Mouse (Mus musculus): ENCODE measurements around the gene St3gal4. TPM values are rescaled to one million over a fixed set of nuclear protein-coding genes. Genes with fewer than 3 reads are reported as not detected.
"Not testable (repeated sequence)": the region's sequence is repeated elsewhere in the genome, so short reads cannot be mapped to it uniquely, and the experiment has no call there.

Gene St3gal4
- polyA plus RNA-seq, 1 experiment: 18.4 TPM

GRCm38 (mm10) chr9:35156002-35156710 lies 37.1 kb upstream of the St3gal4 start:
- Histone ChIP-seq H3K4me1 (ENCODE audit: control insufficient read depth, insufficient read depth, low read length) (0 out of 2 replicates have a peak, but pooled peaks cover 3% of the 10 kb centered on the region), H3K4me3 (replicated peaks; ENCODE audit: extremely low read depth, low read depth, low read length) (no peak overlapping the region)
- 74% methylated on average over 5 of the region's 5 CpGs for whole genome bisulfite sequencing
- no peak for DNase-seq
- TF ChIP-seq POLR2A (IDR thresholded peaks at IDR 0.05; ENCODE audit: borderline replicate concordance, extremely low read depth, low read depth, low read length) (no peak), CTCF (IDR thresholded peaks at IDR 0.05; ENCODE audit: insufficient read depth, low read length) (no peak)

- Histone ChIP-seq H3K4me1 (ENCODE audit: control insufficient read depth, insufficient read depth, low read length) (0 out of 2 replicates have a peak, but pooled peaks cover 3% of the 10 kb centered on the region), H3K4me3 (replicated peaks; ENCODE audit: extremely low read depth, low read depth, low read length) (no peak overlapping the region)
- 87% methylated on average over 1 of the region's 1 CpGs for WGBS
- DNase-seq: no peak
- no peak for TF ChIP-seq CTCF (IDR thresholded peaks at IDR 0.05; ENCODE audit: insufficient read depth, low read length)
Observed at GRCm38 (mm10) chr9:35152923-35153322, 33.9 kb upstream of the St3gal4 start.

- not testable (repeated sequence) for DNase-seq; H3K4me1 ChIP-seq (ENCODE audit: control insufficient read depth, insufficient read depth, low read length); H3K4me3 ChIP-seq (replicated peaks; ENCODE audit: extremely low read depth, low read depth, low read length)
Observed at GRCm38 (mm10) chr9:35148822-35149221, 29.8 kb upstream of the St3gal4 start.

- not testable (repeated sequence) for H3K4me1 ChIP-seq (ENCODE audit: control insufficient read depth, insufficient read depth, low read length); H3K4me3 ChIP-seq (replicated peaks; ENCODE audit: extremely low read depth, low read depth, low read length); DNase-seq
- 97% methylated on average over 14 of the region's 14 CpGs for WGBS
Observed at GRCm38 (mm10) chr9:35147261-35147660, 28.2 kb upstream of the St3gal4 start.

- H3K4me3 ChIP-seq (replicated peaks; ENCODE audit: extremely low read depth, low read depth, low read length): no peak overlapping the region
- TF ChIP-seq POLR2A (IDR thresholded peaks at IDR 0.05; ENCODE audit: borderline replicate concordance, extremely low read depth, low read depth, low read length) (no peak), CTCF (IDR thresholded peaks at IDR 0.05; ENCODE audit: insufficient read depth, low read length) (no peak)
- DNase-seq: no peak
- no peaks in the 10 kb centered on the region for H3K4me1 ChIP-seq (ENCODE audit: control insufficient read depth, insufficient read depth, low read length)
- WGBS: 96% methylated on average over 1 of the region's 1 CpGs
Observed at GRCm38 (mm10) chr9:35145829-35146228, 26.8 kb upstream of the St3gal4 start.

- no peaks in the 10 kb centered on the region for H3K4me1 ChIP-seq (ENCODE audit: control insufficient read depth, insufficient read depth, low read length)
- TF ChIP-seq POLR2A (IDR thresholded peaks at IDR 0.05; ENCODE audit: borderline replicate concordance, extremely low read depth, low read depth, low read length) (no peak), CTCF (IDR thresholded peaks at IDR 0.05; ENCODE audit: insufficient read depth, low read length) (no peak)
- DNase-seq: no peak
- no peak overlapping the region for H3K4me3 ChIP-seq (replicated peaks; ENCODE audit: extremely low read depth, low read depth, low read length)
- WGBS: 84% methylated on average over 9 of the region's 9 CpGs
Observed at GRCm38 (mm10) chr9:35145118-35145517, 26.1 kb upstream of the St3gal4 start.

GRCm38 (mm10) chr9:35142221-35142620 lies 23.2 kb upstream of the St3gal4 start:
- Histone ChIP-seq H3K4me1 (ENCODE audit: control insufficient read depth, insufficient read depth, low read length) (no peaks in the 10 kb centered on the region), H3K4me3 (replicated peaks; ENCODE audit: extremely low read depth, low read depth, low read length) (no peak overlapping the region)
- DNase-seq: no peak
- TF ChIP-seq POLR2A (IDR thresholded peaks at IDR 0.05; ENCODE audit: borderline replicate concordance, extremely low read depth, low read depth, low read length) (no peak), CTCF (IDR thresholded peaks at IDR 0.05; ENCODE audit: insufficient read depth, low read length) (no peak)
- 51% methylated on average over 2 of the region's 2 CpGs for WGBS

GRCm38 (mm10) chr9:35139231-35139744 lies 20.2 kb upstream of the St3gal4 start:
- no peak overlapping the region for H3K4me3 ChIP-seq (replicated peaks; ENCODE audit: extremely low read depth, low read depth, low read length)
- no peak for TF ChIP-seq POLR2A (IDR thresholded peaks at IDR 0.05; ENCODE audit: borderline replicate concordance, extremely low read depth, low read depth, low read length)
- TF ChIP-seq CTCF (IDR thresholded peaks at IDR 0.05; ENCODE audit: insufficient read depth, low read length): no peak
- DNase-seq: no peak
- 71% methylated on average over 5 of the region's 5 CpGs for WGBS
- peaks cover 2% of the 10 kb centered on the region; the same call in 1 of the 2 replicates for H3K4me1 ChIP-seq (ENCODE audit: control insufficient read depth, insufficient read depth, low read length)

GRCm38 (mm10) chr9:35138029-35138428 lies 19.0 kb upstream of the St3gal4 start:
- no peak for DNase-seq
- H3K4me1 ChIP-seq (ENCODE audit: control insufficient read depth, insufficient read depth, low read length): peaks cover 2% of the 10 kb centered on the region; the same call in 1 of the 2 replicates
- TF ChIP-seq POLR2A (IDR thresholded peaks at IDR 0.05; ENCODE audit: borderline replicate concordance, extremely low read depth, low read depth, low read length): no peak
- TF ChIP-seq CTCF (IDR thresholded peaks at IDR 0.05; ENCODE audit: insufficient read depth, low read length): no peak
- WGBS: 69% methylated on average over 7 of the region's 7 CpGs
- no peak overlapping the region for H3K4me3 ChIP-seq (replicated peaks; ENCODE audit: extremely low read depth, low read depth, low read length)

GRCm38 (mm10) chr9:35135575-35135974 lies 16.5 kb upstream of the St3gal4 start:
- 39% methylated on average over 6 of the region's 6 CpGs for WGBS
- no peak overlapping the region for H3K4me3 ChIP-seq (replicated peaks; ENCODE audit: extremely low read depth, low read depth, low read length)
- DNase-seq: no peak
- H3K4me1 ChIP-seq (ENCODE audit: control insufficient read depth, insufficient read depth, low read length): peaks cover 2% of the 10 kb centered on the region; the same call in 1 of the 2 replicates
- TF ChIP-seq POLR2A (IDR thresholded peaks at IDR 0.05; ENCODE audit: borderline replicate concordance, extremely low read depth, low read depth, low read length): no peak
- no peak for TF ChIP-seq CTCF (IDR thresholded peaks at IDR 0.05; ENCODE audit: insufficient read depth, low read length)

Measured in lung, adult 2 months (tissue).